Comparison of ENCODE assay signal across 9 mouse cellular contexts in genomic region chr1:131384406-131384805, GRCm38 (mm10).
DNase-seq lines count a peak whose midpoint lies in the region; ATAC-seq and TF ChIP-seq lines count a peak whose summit lies in the region.
"Had no signal": no experiment of that assay in that cellular context is flagged by ENCODE, and none has a peak within 500 bp of the region (broad histone marks: within the 10 kb centered on the region; RNA-seq: fewer than 3 reads in every experiment).

No protein-coding gene starts in this region.

- peak; percentile 93 for TF ChIP-seq EP300 in CH12.LX (IDR thresholded peaks at IDR 0.05; ENCODE audit: low read length)

- H3K9ac ChIP-seq in heart, embryonic 11.5 days (ENCODE audit: low read depth, low read length): no peak overlapping the region
- peak overlapping the region; percentile 61 for H3K9ac ChIP-seq in CH12.LX (ENCODE audit: insufficient read depth, low read depth)
- H3K9ac ChIP-seq in midbrain, embryonic 14.5 days (replicated peaks; ENCODE audit: low read length): no peak overlapping the region
- H3K9ac ChIP-seq in intestine, embryonic 15.5 days: no peak overlapping the region
- H3K9ac ChIP-seq: heart, embryonic 13.5 days had no signal

- H3K36me3 ChIP-seq in heart, embryonic 11.5 days (ENCODE audit: control insufficient read depth, insufficient read depth, low read length): no peaks in the 10 kb centered on the region
- H3K36me3 ChIP-seq in CH12.LX (replicated peaks in 1 of 2; ENCODE audit: control insufficient read depth in 1 of 2, insufficient read depth in 1 of 2, low read length in 1 of 2): peaks cover 0 to 16% of the 10 kb centered on the region in 2 experiments
- H3K36me3 ChIP-seq in midbrain, embryonic 14.5 days (ENCODE audit: control insufficient read depth, insufficient read depth, low read length): no peaks in the 10 kb centered on the region
- H3K36me3 ChIP-seq in intestine, embryonic 15.5 days: no peaks in the 10 kb centered on the region
- H3K36me3 ChIP-seq: heart, embryonic 13.5 days had no signal

- dilution Hi-C loops in CH12.LX (cut with MboI; ENCODE audit: extremely low pct_ligation_motif_present, extremely low pct_unique_long_range_greater_than_20kb, low sequenced_read_pairs): no loop called here

- no peaks in the 10 kb centered on the region for H3K27me3 ChIP-seq in heart, embryonic 11.5 days (ENCODE audit: control insufficient read depth, insufficient read depth, low read length)
- no peaks in the 10 kb centered on the region for H3K27me3 ChIP-seq in CH12.LX (replicated peaks)
- no peaks in the 10 kb centered on the region for H3K27me3 ChIP-seq in midbrain, embryonic 14.5 days (ENCODE audit: control insufficient read depth, insufficient read depth, low read length)
- H3K27me3 ChIP-seq in intestine, embryonic 15.5 days (replicated peaks): no peaks in the 10 kb centered on the region
- H3K27me3 ChIP-seq: heart, embryonic 13.5 days had no signal

- 43% methylated on average over 3 of the region's 3 CpGs for WGBS in heart, embryonic 11.5 days (ENCODE audit: insufficient replicate concordance)
- WGBS in midbrain, embryonic 14.5 days: 80% methylated on average over 3 of the region's 3 CpGs
- 53% methylated on average over 3 of the region's 3 CpGs for WGBS in intestine, embryonic 15.5 days

- intact Hi-C loops in heart, postnatal 25 days (cut with DNase I): loop anchor here (5.0 kb wide), 1 partner anchor 143 kb away; the partner anchor contains the start of genes Fam72a and Srgap2

- no peak overlapping the region for H3K4me3 ChIP-seq in heart, embryonic 11.5 days (ENCODE audit: low read depth, low read length)
- no peak overlapping the region for H3K4me3 ChIP-seq in CH12.LX (replicated peaks in 1 of 3; ENCODE audit: low read depth in 2 of 3, low read length in 2 of 3, poor library complexity in 1 of 3)
- H3K4me3 ChIP-seq in midbrain, embryonic 14.5 days (replicated peaks; ENCODE audit: low read depth, low read length): no peak overlapping the region
- no peak overlapping the region for H3K4me3 ChIP-seq in intestine, embryonic 15.5 days (replicated peaks)
- H3K4me3 ChIP-seq: heart, embryonic 13.5 days had no signal

- ATAC-seq in heart, embryonic 11.5 days (replicated peaks; ENCODE audit: insufficient number of reproducible peaks, low FRiP score, low TSS enrichment): no peak
- ATAC-seq in midbrain, embryonic 14.5 days (ENCODE audit: low FRiP score, low TSS enrichment): no peak
- ATAC-seq in intestine, embryonic 15.5 days: no peak

- peak overlapping the region; percentile 6; the same call in 1 of the 2 replicates for H3K27ac ChIP-seq in heart, embryonic 11.5 days (ENCODE audit: low read depth, low read length)
- H3K27ac ChIP-seq in CH12.LX (ENCODE audit: insufficient read depth, low read depth): peak overlapping the region; percentile 74
- H3K27ac ChIP-seq in midbrain, embryonic 14.5 days (replicated peaks; ENCODE audit: low read depth, low read length): no peak overlapping the region
- no peak overlapping the region for H3K27ac ChIP-seq in intestine, embryonic 15.5 days
- H3K27ac ChIP-seq: heart, embryonic 13.5 days had no signal

- no peak overlapping the region for H3K4me2 ChIP-seq in heart, embryonic 11.5 days
- H3K4me2 ChIP-seq in CH12.LX (ENCODE audit: insufficient read depth, low read depth, poor library complexity, severe bottlenecking): peak overlapping the region; percentile 82
- H3K4me2 ChIP-seq in midbrain, embryonic 14.5 days (ENCODE audit: low read length): no peak overlapping the region
- H3K4me2 ChIP-seq in intestine, embryonic 15.5 days (replicated peaks): no peak overlapping the region
- H3K4me2 ChIP-seq: heart, embryonic 13.5 days had no signal

- H3K9me3 ChIP-seq in heart, embryonic 11.5 days (replicated peaks; ENCODE audit: control insufficient read depth, low read length): no peaks in the 10 kb centered on the region
- H3K9me3 ChIP-seq in CH12.LX (replicated peaks; ENCODE audit: low read length): no peaks in the 10 kb centered on the region
- no peaks in the 10 kb centered on the region for H3K9me3 ChIP-seq in midbrain, embryonic 14.5 days (ENCODE audit: control insufficient read depth, low read length)
- H3K9me3 ChIP-seq in intestine, embryonic 15.5 days: no peaks in the 10 kb centered on the region
- H3K9me3 ChIP-seq: heart, embryonic 13.5 days had no signal

- peaks cover 24% of the 10 kb centered on the region for H3K4me1 ChIP-seq in heart, embryonic 11.5 days (ENCODE audit: control insufficient read depth, insufficient read depth, low read length)
- peaks cover 19 to 51% of the 10 kb centered on the region in 2 experiments for H3K4me1 ChIP-seq in CH12.LX (ENCODE audit: control insufficient read depth in 1 of 2, insufficient read depth in 2 of 2)
- H3K4me1 ChIP-seq in midbrain, embryonic 14.5 days (ENCODE audit: control insufficient read depth, insufficient read depth, low read length): peaks cover 4% of the 10 kb centered on the region; the same call in 1 of the 2 replicates
- peaks cover 12% of the 10 kb centered on the region for H3K4me1 ChIP-seq in intestine, embryonic 15.5 days (replicated peaks)

- 0 out of 2 replicates have a peak, but pooled peaks have one; percentile 19 for TF ChIP-seq POLR2A in CH12.LX (IDR thresholded peaks at IDR 0.05; ENCODE audit: low read depth, low read length)

- no peak; the same call in 1 of the 2 replicates for TF ChIP-seq RAD21 in CH12.LX (IDR thresholded peaks at IDR 0.05; ENCODE audit: low read depth, low read length)

- H3K79me2 ChIP-seq in CH12.LX (replicated peaks; ENCODE audit: control insufficient read depth, extremely low read depth, insufficient read depth, poor library complexity, severe bottlenecking): no peaks in the 10 kb centered on the region

- no peak for TF ChIP-seq CTCF in CH12.LX (conservative IDR thresholded peaks at IDR 0.05 in 1 of 2, IDR thresholded peaks at IDR 0.05 in 1 of 2; ENCODE audit: low read depth in 2 of 2, low read length in 2 of 2)

- in situ Hi-C loops in CH12.LX (cut with MboI; ENCODE audit: low pct_ligation_motif_present, low pct_unique_long_range_greater_than_20kb, low sequenced_read_pairs): no loop called here

- no peak for DNase-seq in heart, postnatal 25 days (ENCODE audit: low spot score)
- peak; percentile 86 for DNase-seq in CH12.LX (ENCODE audit: extremely low read depth)
- DNase-seq in cerebellum, adult 9-11 months: peak; percentile 49
- DNase-seq in lung, postnatal 36 days: peak; percentile 39
- DNase-seq in ovary, postnatal 36 days (ENCODE audit: low spot score): no peak
- DNase-seq in midbrain, embryonic 14.5 days: no peak

TF ChIP-seq in CH12.LX, 34 proteins besides CTCF, POLR2A, EP300 and RAD21:
- peak; percentile 82 for TF ChIP-seq ETS1 (conservative IDR thresholded peaks at IDR 0.05; ENCODE audit: low read depth, low read length)
- no peak for TF ChIP-seq CHD2 (IDR thresholded peaks at IDR 0.05; ENCODE audit: low read length)
- TF ChIP-seq USF2 (conservative IDR thresholded peaks at IDR 0.05; ENCODE audit: low read depth, low read length): no peak
- TF ChIP-seq UBTF (IDR thresholded peaks at IDR 0.05; ENCODE audit: low read depth, low read length): no peak
- TF ChIP-seq MXI1 (IDR thresholded peaks at IDR 0.05; ENCODE audit: low read depth, low read length): peak; percentile 67; the same call in 1 of the 2 replicates
- TF ChIP-seq TCF12 (IDR thresholded peaks at IDR 0.05; ENCODE audit: low read depth, low read length): 0 out of 2 replicates have a peak, but pooled peaks have one; percentile 51
- TF ChIP-seq BHLHE40 (IDR thresholded peaks at IDR 0.05; ENCODE audit: low read depth, low read length): peak; percentile 92
- TF ChIP-seq JUND (conservative IDR thresholded peaks at IDR 0.05; ENCODE audit: low read depth, low read length): peak; percentile 73; the same call in 1 of the 2 replicates
- TF ChIP-seq MAX (IDR thresholded peaks at IDR 0.05; ENCODE audit: low read length): peak; percentile 79
- no peak for TF ChIP-seq MAZ (IDR thresholded peaks at IDR 0.05; ENCODE audit: low read depth, low read length)
- no peak for TF ChIP-seq JUN (IDR thresholded peaks at IDR 0.05; ENCODE audit: insufficient read depth, low read depth, low read length)
- peak; percentile 78; the same call in 1 of the 2 replicates for TF ChIP-seq SIN3A (IDR thresholded peaks at IDR 0.05; ENCODE audit: low read length)
- no peak for TF ChIP-seq RCOR1 (conservative IDR thresholded peaks at IDR 0.05; ENCODE audit: low read depth, low read length)
- no peak for TF ChIP-seq ZNF384 (IDR thresholded peaks at IDR 0.05; ENCODE audit: low read depth, low read length)
- peak; percentile 65; the same call in 1 of the 2 replicates for TF ChIP-seq TBP (conservative IDR thresholded peaks at IDR 0.05; ENCODE audit: low read depth, low read length)
- no peak for TF ChIP-seq HCFC1 (IDR thresholded peaks at IDR 0.05; ENCODE audit: low read depth, low read length)
- no peak for TF ChIP-seq NRF1 (IDR thresholded peaks at IDR 0.05; ENCODE audit: low read depth, low read length)
- peak; percentile 67; the same call in 1 of the 2 replicates for TF ChIP-seq ELF1 (IDR thresholded peaks at IDR 0.05; ENCODE audit: low read depth, low read length)
- peak; percentile 80 for TF ChIP-seq MEF2A (IDR thresholded peaks at IDR 0.05; ENCODE audit: borderline replicate concordance, low read depth, low read length)
- TF ChIP-seq ZMIZ1 (IDR thresholded peaks at IDR 0.05; ENCODE audit: low read depth, low read length): no peak
- no peak for TF ChIP-seq NELFE (IDR thresholded peaks at IDR 0.05; ENCODE audit: low read depth, low read length)
- TF ChIP-seq MYC (IDR thresholded peaks at IDR 0.05; ENCODE audit: low read depth, low read length): peak; percentile 88; the same call in 1 of the 2 replicates
- peak; percentile 94 for TF ChIP-seq MAFK (IDR thresholded peaks at IDR 0.05; ENCODE audit: insufficient replicate concordance, low read length)
- no peak for TF ChIP-seq KAT2A (IDR thresholded peaks at IDR 0.05; ENCODE audit: insufficient replicate concordance, low read length)
- TF ChIP-seq E2F4 (IDR thresholded peaks at IDR 0.05; ENCODE audit: insufficient replicate concordance, low read depth, low read length): 0 out of 2 replicates have a peak, but pooled peaks have one; percentile 27
- peak; percentile 92 for TF ChIP-seq IRF4 (IDR thresholded peaks at IDR 0.05; ENCODE audit: low read depth, low read length)
- no peak for TF ChIP-seq POLR2AphosphoS2 (IDR thresholded peaks at IDR 0.05; ENCODE audit: low read depth, low read length)
- TF ChIP-seq SMC3 (IDR thresholded peaks at IDR 0.05; ENCODE audit: low read depth, low read length): no peak
- TF ChIP-seq PAX5 (IDR thresholded peaks at IDR 0.05; ENCODE audit: low read length): no peak
- no peak for TF ChIP-seq CHD1 (IDR thresholded peaks at IDR 0.05; ENCODE audit: low read depth, low read length)

Comparison
In these comparisons a context has a peak if more than half of its experiments do, and no peak if none do; other contexts are left out.
1. H3K27ac ChIP-seq: peak in heart, embryonic 11.5 days (single experiment) and CH12.LX (single experiment); none in midbrain, embryonic 14.5 days (single experiment) and intestine, embryonic 15.5 days (single experiment).
2. DNase-seq: peak in CH12.LX (single experiment), cerebellum, adult 9-11 months (single experiment) and lung, postnatal 36 days (single experiment); none in heart, postnatal 25 days (single experiment), ovary, postnatal 36 days (single experiment) and midbrain, embryonic 14.5 days (single experiment).